Mouse (Mus musculus) olfactory bulb, adult 2 months (tissue): ENCODE measurements around the gene Gm11127. TPM values are rescaled to one million over a fixed set of nuclear protein-coding genes. Genes with fewer than 3 reads are reported as not detected.
A peak's percentile ranks its signal among the peaks of the same experiment; 100 is the strongest.
"Not testable (repeated sequence)": the region's sequence is repeated elsewhere in the genome, so short reads cannot be mapped to it uniquely, and the experiment has no call there.

Experiments
- H3K27ac ChIP-seq: fragments of 200-500 bp; 2 replicates; pipeline ENCODE4 v1.5.1; 2012; ENCODE audit warnings: low read depth, low read length; ENCODE audit not compliant: insufficient read depth
- H3K4me1 ChIP-seq: fragments of 200-500 bp; 2 replicates; pipeline ENCODE4 v1.6.1; 2012; ENCODE audit warnings: low read length; ENCODE audit not compliant: control insufficient read depth, insufficient read depth
- H3K4me3 ChIP-seq: fragments of 200-500 bp; 2 replicates; pipeline ENCODE4 v1.5.1; 2012; ENCODE audit warnings: mild to moderate bottlenecking, low read depth, low read length, moderate library complexity; ENCODE audit not compliant: insufficient read depth
- CTCF ChIP-seq: fragments of 200-500 bp; IDR thresholded peaks from 2 replicates; pipeline ENCODE4 v1.5.1; 2012; ENCODE audit warnings: low read depth, mild to moderate bottlenecking, low read length, moderate library complexity; ENCODE audit not compliant: insufficient read depth
- POLR2A ChIP-seq: fragments of 200-500 bp; IDR thresholded peaks from 2 replicates; pipeline ENCODE4 v1.6.1; 2012; ENCODE audit warnings: mild to moderate bottlenecking, low read depth, low read length, moderate library complexity; ENCODE audit not compliant: insufficient read depth
- WGBS: fragments of 180-500 bp; shearing (Covaris S2); methylation state at CpG from one replicate; pipeline ENCODE4 v1.1.7; 2018; 5-methylcytosine and 5-hydroxymethylcytosine counted together
- polyA plus RNA-seq: library from polyadenylated mRNA; stranded (reverse); fragments of >200 nt; gene quantifications from 2 replicates; pipeline ENCODE4 v1.2.4, GENCODE M21; 2012; ENCODE audit warnings: low replicate concordance; ENCODE audit not compliant: missing spikeins, insufficient read depth, insufficient read length

Gene Gm11127
- not detected in 2 replicates for polyA plus RNA-seq

- not testable (repeated sequence) for H3K4me3 ChIP-seq, H3K4me1 ChIP-seq
- WGBS = 89% methylated on average over 1 of the region's 1 CpGs
Observed at GRCm38 (mm10) chr17:36058362-36058761, at the start of gene Gm11127. Gm11127 (minus strand) TSS chr17:36058371.

GRCm38 (mm10) chr17:36102091-36102490, 43.9 kb upstream of the Gm11127 start:
- H3K4me1 ChIP-seq, H3K4me3 ChIP-seq, H3K27ac ChIP-seq: not testable (repeated sequence)
- WGBS = 57% methylated on average over 12 of the region's 12 CpGs

More at GRCm38 (mm10) chr17:36058362-36058761, at the start of gene Gm11127:
- not testable (repeated sequence) for H3K27ac ChIP-seq

- H3K4me3 ChIP-seq, H3K27ac ChIP-seq, H3K4me1 ChIP-seq: not testable (repeated sequence)
- WGBS = 42% methylated on average over 2 of the region's 2 CpGs
Observed at GRCm38 (mm10) chr17:36099603-36100002, 41.4 kb upstream of the Gm11127 start.

- WGBS = 39% methylated on average over 3 of the region's 3 CpGs
- Histone ChIP-seq H3K27ac (no peak overlapping the region), H3K4me1 (no peaks in the 10 kb centered on the region), H3K4me3 (no peak overlapping the region)
- TF ChIP-seq POLR2A = no peak
- no peak for TF ChIP-seq CTCF
Observed at GRCm38 (mm10) chr17:36093936-36094335, 35.8 kb upstream of the Gm11127 start.

GRCm38 (mm10) chr17:36092520-36092919, 34.3 kb upstream of the Gm11127 start:
- not testable (repeated sequence) for H3K27ac ChIP-seq, H3K4me3 ChIP-seq

GRCm38 (mm10) chr17:36091933-36092332, 33.8 kb upstream of the Gm11127 start:
- H3K4me3 ChIP-seq, H3K27ac ChIP-seq, H3K4me1 ChIP-seq: not testable (repeated sequence)
- no CpG with 5 or more reads among the region's 2 CpGs for WGBS

More at GRCm38 (mm10) chr17:36092520-36092919, 34.3 kb upstream of the Gm11127 start:
- not testable (repeated sequence) for H3K4me1 ChIP-seq

GRCm38 (mm10) chr17:36085976-36086375, 27.8 kb upstream of the Gm11127 start:
- not testable (repeated sequence) for H3K4me3 ChIP-seq, H3K27ac ChIP-seq
- H3K4me1 ChIP-seq = peaks cover 11% of the 10 kb centered on the region
- WGBS = 79% methylated on average over 1 of the region's 1 CpGs

- H3K4me1 ChIP-seq = peaks cover 11% of the 10 kb centered on the region
- WGBS = 3% methylated on average over 42 of the region's 42 CpGs
- H3K4me3 ChIP-seq = peak overlapping the region; percentile 50
- no peak for TF ChIP-seq CTCF
- no peak for TF ChIP-seq POLR2A
- no peak overlapping the region for H3K27ac ChIP-seq
Observed at GRCm38 (mm10) chr17:36083870-36084451, 25.8 kb upstream of the Gm11127 start.

- no peak overlapping the region for H3K27ac ChIP-seq
- TF ChIP-seq CTCF = no peak
- no peak for TF ChIP-seq POLR2A
- H3K4me3 ChIP-seq = peak overlapping the region; percentile 50
- WGBS = 1% methylated on average over 46 of the region's 46 CpGs
- H3K4me1 ChIP-seq = peaks cover 11% of the 10 kb centered on the region
Observed at GRCm38 (mm10) chr17:36083266-36083869, 25.2 kb upstream of the Gm11127 start.

GRCm38 (mm10) chr17:36082519-36083232, 24.5 kb upstream of the Gm11127 start:
- Histone ChIP-seq H3K4me1 (peaks cover 11% of the 10 kb centered on the region), H3K4me3 (peak overlapping the region; percentile 50)
- 36% methylated on average over 6 of the region's 6 CpGs for WGBS
- H3K27ac ChIP-seq = not testable (repeated sequence)

GRCm38 (mm10) chr17:36081901-36082300, 23.7 kb upstream of the Gm11127 start:
- H3K4me1 ChIP-seq = peaks cover 11% of the 10 kb centered on the region
- not testable (repeated sequence) for H3K27ac ChIP-seq

More at GRCm38 (mm10) chr17:36081901-36082300, 23.7 kb upstream of the Gm11127 start:
- not testable (repeated sequence) for H3K4me3 ChIP-seq
